Mouse (Mus musculus): ENCODE data around the gene 4933405O20Rik.

DNA sequence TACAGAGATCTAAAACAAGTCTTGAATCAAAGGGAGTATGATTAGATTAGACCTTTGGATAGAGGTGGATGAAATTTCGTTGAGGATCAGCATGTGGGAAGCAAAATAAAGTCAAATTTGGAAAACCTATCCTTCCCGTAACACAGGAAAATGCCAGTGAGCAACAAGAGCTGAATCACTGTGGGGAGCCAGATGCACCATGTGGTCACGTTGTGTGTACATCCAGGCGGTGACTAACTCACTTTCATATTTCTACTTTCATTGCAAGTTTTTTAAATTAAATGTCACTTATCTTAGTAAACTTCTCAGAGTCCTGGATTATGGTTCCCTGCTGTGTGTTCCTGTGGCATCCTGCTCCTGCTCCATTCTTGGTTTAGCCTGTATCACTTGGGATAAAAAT, 47.6 kb upstream of the 4933405O20Rik start:
- no peak for TF ChIP-seq EP300 (optimal IDR thresholded peaks at IDR 0.05)
- TF ChIP-seq CTCF (IDR thresholded peaks at IDR 0.05; ENCODE audit: low read depth), result no peak

All from stomach, postnatal 0 days (tissue).